Mouse (Mus musculus): ENCODE measurements at regions not wholly inside any gene's neighbourhood (a gene's known extent, or its start where the extent isn't known, plus 50 kb on each side); places are given as distances from the start of the nearest gene placed in this dataset.

- TF ChIP-seq CTCF (IDR thresholded peaks at IDR 0.05; ENCODE audit: low read depth) = no peak
- TF ChIP-seq EP300 (IDR thresholded peaks at IDR 0.05; ENCODE audit: low read depth) = no peak
These were observed 53.3 kb upstream of the Serbp1 start for GRCm38 (mm10) chr6:67184662-67185061.

Data from heart, postnatal 0 days (tissue).